Mouse (Mus musculus): Measurements from ENCODE around the gene Dennd1b.

GRCm38 (mm10) chr1:139049075-139049474, 85.8 kb downstream of the Dennd1b start:
- no peak for TF ChIP-seq CTCF (IDR thresholded peaks at IDR 0.05; ENCODE audit: control insufficient read depth, insufficient read depth, insufficient read length)
- no peak for TF ChIP-seq USF1 (IDR thresholded peaks at IDR 0.05; ENCODE audit: low read depth)
- TF ChIP-seq MAX (IDR thresholded peaks at IDR 0.05): no peak
